Mouse (Mus musculus): Measurements from ENCODE around the gene Gm26558. TPM values are rescaled to one million over a fixed set of nuclear protein-coding genes. Genes with fewer than 3 reads are reported as not detected.

The Gm26558 gene
- not detected for total RNA-seq (2023)

DNA sequence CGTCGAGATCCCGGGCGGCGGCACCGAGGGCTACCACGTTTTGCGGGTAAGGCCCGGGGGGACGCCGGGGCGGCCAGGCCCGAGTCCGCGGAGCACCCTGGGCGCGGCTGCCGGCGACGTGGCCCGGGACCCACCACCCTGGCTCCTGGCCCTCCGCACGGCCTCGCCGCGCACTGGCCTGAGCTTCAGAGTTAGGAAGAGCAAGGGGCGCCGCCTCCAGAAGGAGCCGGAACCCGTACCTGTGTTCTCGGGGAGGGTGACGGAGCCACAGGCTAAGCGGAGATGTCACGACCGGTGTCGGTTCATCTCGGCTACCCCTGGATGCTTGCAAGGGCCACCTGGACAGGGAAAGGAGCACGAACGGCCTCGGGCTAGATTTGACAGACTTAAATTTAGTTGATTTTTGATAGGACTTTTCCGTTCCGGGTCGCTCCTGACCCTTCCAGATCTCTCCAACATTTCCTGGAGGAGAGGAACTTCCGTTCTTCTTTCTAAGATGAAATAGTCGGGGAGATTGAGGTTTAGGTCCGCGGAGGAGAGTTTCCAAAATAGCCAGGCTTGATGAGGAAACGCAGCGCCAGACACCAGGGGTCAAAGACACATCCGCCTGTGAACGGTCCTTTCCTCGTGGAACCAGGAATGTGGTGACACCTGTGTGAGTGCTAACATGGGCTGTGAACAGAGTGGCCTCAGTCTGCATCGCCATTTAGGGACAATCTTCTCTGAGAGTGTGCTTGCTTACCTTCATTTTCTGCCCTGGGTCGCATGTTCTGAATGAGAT lies at the start of gene Gm26558:
Gene Gm26558, minus strand, starts transcription at position 394 of the 781 bp plus-strand sequence.

DNA sequence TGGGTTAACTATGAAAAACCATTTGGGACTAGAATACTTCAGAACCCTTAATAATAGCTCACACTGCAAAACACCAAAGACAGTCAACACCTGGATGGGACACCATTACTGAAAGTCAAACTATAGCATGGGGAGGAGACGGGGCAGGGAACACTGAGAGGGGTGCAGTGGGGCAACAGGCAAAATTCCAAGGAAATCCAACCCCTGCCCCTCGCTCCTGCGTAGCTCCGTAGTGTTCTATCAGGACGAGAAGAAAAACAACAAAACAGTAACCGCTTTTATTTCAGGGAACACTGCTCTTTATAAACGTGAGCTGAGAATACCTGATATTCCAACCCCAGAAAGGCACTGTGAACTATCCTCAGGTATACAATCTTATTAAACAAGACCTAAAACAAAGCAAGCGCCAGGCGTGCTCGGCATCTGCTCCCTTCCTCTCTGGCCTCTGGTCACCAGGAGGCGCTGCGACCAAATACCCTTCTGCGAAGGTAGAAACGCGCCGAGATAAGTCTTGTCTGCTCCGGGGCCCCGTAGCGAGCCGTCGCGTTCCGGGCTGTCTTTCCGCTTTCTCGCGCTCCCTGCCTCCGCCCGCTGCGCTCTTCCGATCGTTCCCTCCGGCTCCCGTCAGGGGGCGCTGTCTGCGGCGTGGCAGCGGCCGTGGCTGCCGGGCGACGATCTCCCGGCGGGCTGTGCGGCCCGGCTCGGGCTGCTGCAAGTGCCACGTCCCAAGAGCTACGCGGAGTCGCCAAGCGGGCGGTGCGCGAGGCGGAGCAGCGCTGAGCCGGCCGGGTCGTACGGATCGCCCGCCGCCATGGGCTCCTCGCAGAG lies 807 bp downstream of the Gm26558 start, which contains the start of gene Gorasp2:
Gene Gorasp2, plus strand, starts transcription at position 690 of the 828 bp plus-strand sequence.

Other genes with a start within 250 kb of the Gm26558 start
- not detected for gene Sp5, start 187.2 kb downstream of the Gm26558 start, total RNA-seq (2023)
- not detected for gene Erich2, start 153.3 kb downstream of the Gm26558 start, total RNA-seq (2023)
- gene Gad1, start 109.0 kb downstream of the Gm26558 start, total RNA-seq (2023) = 0.86 TPM
- gene Gorasp2, start 532 bp downstream of the Gm26558 start, total RNA-seq (2023) = 70.9 TPM
- 138 TPM for gene Tlk1, start 163.6 kb upstream of the Gm26558 start, total RNA-seq (2023)

All from CD4-positive naive resting alpha-beta T cell, adult 57 days (primary cell).